Mouse (Mus musculus): Measurements from ENCODE around the gene St3gal5.

St3gal5 gene

DNA sequence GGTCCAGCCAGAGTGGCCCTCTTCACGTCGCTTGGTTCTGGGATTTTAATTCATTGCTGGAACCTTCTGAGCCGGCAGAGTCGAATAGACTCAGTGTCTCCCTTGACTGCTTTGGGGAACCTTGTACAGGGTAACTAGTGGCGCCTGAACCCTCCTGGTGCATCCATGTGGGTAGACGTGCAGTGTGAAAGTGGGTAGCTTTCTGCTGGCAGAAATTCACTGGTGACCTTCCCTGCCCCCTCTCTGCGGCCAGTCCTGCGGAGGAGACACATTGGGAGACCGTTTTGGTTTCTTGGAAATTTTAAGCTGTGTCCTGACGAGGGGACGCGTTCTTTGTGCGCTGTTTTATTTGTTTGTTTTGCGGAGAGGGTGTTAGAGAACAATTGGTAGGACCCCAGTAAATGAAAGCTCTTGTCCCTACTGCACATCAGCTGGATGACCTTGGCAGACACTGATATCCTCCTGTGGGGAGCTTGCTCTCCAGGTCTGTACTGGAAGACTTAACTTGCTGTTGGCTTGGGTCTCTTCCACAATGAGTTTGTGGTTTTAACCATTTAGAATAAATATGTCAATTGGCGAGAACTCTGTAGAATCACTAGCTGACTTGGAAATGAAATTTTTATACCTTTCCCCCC, 746 bp downstream of the St3gal5 start:
- in situ Hi-C loops (cut with MseI, MboI) = no loop called here

DNA sequence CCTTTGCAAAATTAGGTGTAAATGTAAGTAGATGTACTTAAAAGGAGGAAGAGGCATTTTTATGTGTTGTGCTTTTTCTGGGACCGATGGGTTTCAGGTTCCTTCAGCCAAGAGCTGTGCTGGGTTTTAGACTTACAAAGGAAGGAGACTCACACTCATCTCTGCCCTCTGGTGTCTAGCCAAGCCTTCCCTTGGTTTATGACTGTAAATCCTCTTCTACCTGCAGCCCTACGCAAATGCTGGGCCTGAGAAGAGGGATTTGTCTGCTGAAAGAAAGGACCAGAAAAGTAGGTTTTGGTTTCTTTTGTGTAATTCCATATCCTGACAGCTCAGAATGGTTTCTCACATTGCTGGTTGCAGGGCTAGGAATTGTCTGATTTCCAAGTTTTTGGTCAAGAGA, 1.3 kb downstream of the St3gal5 start:
- in situ Hi-C loops (cut with MseI, MboI) = no loop called here

DNA sequence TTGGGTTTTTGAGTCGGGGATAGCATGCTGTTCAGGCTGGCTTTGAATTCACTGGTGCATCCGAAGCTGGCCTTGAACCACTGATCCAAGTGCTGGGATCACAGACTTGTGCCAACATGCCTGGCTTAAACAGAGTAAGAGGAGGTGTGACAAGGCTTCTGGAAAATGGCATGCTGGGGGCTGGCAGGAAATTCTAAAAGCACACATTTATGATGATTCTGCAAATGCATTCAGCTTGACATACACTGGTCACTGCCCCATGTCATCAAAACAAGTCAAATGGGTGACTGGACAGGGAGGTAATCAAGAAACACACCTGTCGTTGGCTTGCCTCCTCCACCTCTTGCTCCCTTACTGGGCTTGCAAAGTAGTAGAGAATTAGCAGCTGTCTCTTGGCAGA, 1.9 kb downstream of the St3gal5 start:
- in situ Hi-C loops (cut with MseI, MboI) = no loop called here

DNA sequence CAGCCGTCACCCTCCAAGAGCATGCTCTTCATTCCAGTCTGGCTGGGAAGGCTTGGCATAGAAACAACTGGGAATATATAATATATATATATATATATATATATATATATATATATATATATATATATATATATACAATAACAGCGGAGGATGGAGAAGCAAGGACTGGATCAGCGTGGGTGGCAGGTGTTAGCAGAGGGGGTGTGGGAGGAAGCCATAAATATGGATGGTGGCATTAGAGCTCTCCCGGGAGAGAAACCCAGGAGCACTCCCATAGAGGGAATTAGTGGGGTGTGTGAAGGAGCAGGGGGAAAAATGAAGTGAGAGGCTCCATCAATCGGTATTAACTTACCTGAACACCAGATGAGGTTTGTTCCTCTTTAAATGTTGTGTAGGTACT, 2.8 kb downstream of the St3gal5 start:
- in situ Hi-C loops (cut with MseI, MboI) = no loop called here

DNA sequence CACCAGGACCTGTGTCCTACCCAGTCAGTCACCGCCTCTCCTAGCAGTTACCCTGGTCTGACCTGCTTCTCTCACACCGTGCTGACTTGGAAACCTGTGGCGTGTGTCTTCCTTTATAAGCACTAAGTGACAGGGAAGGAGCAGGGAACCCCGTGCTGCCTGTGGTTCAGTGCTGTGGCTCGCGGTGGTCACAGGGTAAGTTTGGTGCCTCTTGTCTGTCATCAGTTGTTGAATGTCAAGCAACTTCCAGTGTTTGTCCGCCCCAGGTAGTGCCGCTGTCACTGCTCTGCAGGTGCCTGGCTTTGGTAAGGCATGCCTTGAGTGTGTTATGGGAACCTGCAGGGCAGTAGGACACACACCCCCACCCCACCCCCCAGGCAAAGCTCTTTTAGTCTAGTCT, 3.5 kb downstream of the St3gal5 start:
- in situ Hi-C loops (cut with MseI, MboI) = no loop called here

DNA sequence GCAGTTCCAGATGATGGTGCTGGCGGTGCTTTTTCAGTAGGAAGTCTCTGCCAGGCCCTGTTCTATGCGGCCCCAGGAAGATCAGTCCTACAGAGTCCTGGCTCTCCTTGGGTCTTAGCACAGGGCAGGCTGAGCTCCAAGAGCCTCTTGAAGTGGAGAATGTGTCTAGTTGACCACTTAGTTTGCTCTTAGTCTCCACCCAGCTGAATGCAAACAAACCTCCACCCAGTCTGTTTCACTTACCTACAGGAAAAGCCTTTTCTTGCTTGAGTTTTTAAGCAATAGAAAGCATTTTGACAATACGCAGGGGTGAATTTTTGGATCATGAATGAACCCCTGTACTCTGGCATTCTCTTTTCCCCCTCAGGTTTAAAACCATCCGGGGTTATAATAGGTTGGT, 4.0 kb downstream of the St3gal5 start:
- in situ Hi-C loops (cut with MseI, MboI) = no loop called here

DNA sequence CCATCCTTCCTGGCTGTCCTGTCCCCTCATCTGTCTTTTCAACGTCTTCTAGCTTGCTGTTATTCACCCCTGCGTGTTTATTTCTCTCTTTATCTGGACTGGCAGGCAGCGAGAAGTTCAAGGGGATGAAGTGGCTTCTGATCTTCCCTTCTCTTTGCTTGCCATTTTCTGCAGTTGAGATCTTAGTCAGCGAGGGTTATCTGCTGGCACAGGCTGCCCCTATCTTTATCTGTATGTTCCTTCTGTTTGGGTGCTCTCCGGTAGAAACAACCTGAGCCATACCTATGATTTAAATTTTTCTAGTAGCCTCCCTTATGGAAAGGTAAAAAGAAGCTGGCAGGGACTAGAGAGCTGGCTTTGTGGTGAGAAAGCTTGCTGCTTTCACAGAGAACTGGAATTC, 4.7 kb downstream of the St3gal5 start:
- in situ Hi-C loops (cut with MseI, MboI) = no loop called here

DNA sequence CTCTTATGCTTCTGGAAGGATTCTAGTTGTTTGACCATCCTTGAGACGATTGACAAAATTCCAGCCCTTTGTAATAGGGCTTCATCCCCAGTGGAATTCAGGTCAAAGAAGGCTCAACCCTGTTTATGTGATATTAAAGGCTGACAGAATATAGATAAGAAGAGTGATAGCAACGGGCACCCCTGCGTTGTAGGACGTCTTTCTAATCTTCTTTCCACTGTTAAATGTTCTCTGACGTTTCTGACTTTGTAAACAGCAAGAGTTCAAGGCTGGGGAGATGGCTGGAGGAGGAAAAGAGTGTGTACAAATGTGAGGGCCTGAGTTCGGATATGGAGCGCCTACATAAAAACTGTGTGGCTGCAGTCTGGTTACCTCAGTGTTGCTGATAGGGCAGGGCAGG, 7.1 kb downstream of the St3gal5 start:
- in situ Hi-C loops (cut with MseI, MboI) = no loop called here

DNA sequence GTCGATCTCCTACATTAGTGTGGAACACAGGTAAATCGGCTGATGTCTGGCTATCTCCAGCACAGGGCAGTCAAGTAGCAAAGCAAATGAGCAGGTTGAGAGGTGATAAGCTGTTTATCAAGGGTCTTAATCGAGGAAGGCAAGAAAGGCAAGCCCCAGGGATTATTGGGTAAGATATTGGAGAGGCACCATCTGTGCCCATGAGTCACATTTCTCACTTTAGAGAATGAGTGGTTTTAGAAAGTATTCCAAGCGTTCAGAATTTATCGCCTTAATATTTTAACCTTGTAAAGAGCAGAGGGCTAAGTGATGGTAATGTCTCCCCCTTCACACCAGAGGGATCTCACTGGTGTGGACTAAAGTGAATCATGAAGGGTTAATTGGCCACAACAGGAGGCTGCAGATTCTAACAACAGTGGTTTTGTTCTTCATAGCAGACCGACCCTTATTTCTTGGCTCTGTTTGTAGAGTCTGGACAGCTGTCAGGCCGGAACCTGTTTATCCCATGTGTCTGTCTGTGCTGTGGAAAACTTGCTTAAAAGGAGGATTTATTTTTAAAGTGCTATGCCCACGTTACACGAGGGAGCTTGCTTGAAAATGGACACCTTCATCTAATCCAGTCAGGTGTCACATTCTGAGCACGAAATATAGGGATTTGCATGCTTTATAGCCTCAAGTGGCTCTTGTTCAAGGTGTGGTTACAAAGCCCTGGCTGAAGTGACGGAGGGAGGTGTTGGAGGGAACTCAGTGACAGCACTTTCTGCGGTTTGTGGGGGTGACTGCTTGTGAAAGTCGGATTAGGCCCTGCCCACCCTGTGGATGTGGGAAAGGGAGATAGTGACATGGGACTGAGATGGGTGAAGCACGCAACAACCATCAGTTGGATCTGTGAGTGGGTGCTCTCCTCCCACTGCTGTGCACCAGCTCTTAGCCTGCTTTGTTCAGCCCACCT, 11.8 kb downstream of the St3gal5 start:
- in situ Hi-C loops (cut with MseI, MboI) = no loop called here

DNA sequence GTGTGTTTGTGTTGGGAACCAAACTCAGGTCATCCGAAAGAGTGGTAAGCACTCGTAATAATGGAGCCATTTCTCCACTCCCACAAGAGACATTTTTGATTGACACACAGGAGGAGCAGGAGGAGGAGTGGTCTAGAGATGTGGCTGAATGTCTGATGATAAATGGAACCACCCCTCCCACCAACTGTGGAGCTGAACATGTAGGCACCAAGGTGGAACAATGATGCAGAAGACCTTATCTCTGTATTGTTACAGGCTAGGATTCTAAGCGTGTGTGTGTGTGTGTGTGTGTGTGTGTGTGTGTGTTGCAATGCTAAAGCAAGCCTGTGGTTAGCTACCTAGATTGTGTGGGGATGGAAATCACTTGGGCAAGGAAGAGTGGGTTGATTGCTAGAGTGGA, 13.2 kb downstream of the St3gal5 start:
- in situ Hi-C loops (cut with MseI, MboI) = no loop called here

DNA sequence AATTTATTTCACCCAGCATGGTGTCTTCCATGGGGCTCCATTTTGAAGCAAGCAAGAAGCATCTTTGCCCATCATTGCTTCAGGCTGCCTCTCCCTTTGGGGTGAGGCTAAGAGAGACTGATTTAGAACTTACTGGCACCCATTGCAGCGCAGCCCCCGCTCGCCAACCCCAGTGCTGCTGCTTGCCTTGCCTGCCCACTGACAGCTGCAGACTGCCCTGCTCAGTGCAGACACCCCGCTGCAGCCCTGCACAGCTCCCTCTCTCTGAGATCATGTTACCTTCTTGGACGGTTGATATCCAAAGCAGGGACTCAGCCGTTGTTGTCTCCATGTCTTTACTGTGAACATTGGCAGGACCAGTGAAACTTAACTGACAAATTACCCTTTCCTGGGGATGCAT, 15.2 kb downstream of the St3gal5 start:
- in situ Hi-C loops (cut with MseI, MboI) = no loop called here

DNA sequence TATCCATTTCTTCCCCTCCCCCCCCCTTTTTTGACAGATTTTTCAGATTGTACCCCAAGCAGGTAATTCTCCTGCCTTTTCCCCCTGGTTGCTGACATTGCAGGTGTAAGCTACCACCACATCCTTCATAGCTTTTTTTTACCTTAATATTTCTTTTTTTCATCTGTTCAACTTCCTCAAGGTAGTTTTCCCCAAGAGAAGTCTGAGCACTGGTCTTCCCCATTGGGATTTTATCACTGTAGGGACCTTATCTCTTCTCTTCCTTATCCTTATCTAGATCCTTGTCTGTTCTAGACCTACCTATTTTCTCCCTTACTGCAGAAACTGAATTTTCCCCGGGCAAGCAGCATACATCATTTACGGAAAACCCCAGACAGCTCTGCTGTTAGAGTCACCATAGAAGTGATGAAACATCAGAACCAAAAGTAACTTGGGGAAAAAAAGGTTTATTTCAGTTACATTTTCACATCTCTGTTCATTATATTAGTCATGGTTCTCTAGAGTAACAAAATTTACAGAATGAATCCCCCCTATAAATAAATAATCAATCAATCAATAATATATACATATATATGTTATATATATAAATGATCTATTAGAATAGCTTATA, 15.8 kb downstream of the St3gal5 start:
- in situ Hi-C loops (cut with MseI, MboI) = no loop called here

DNA sequence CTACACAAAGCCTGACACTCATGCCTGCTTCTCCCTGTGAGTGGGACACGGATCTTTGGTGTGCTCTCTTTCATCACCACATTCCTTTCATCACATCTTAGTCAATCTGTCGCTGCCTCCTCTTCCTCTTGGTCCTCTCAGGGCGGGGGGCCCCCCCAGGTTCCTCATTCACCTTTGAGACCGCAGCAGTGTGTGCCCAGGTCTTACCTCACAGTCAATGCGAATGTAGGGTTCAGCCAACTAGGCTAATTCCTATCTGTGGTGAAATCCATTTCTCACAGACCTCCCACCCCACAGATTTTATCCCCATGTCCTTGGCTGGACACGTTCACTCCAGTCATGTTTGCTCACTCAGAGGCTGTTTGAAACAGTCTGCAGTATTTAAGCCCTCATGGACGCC, 17.5 kb downstream of the St3gal5 start:
- in situ Hi-C loops (cut with MseI, MboI) = no loop called here

DNA sequence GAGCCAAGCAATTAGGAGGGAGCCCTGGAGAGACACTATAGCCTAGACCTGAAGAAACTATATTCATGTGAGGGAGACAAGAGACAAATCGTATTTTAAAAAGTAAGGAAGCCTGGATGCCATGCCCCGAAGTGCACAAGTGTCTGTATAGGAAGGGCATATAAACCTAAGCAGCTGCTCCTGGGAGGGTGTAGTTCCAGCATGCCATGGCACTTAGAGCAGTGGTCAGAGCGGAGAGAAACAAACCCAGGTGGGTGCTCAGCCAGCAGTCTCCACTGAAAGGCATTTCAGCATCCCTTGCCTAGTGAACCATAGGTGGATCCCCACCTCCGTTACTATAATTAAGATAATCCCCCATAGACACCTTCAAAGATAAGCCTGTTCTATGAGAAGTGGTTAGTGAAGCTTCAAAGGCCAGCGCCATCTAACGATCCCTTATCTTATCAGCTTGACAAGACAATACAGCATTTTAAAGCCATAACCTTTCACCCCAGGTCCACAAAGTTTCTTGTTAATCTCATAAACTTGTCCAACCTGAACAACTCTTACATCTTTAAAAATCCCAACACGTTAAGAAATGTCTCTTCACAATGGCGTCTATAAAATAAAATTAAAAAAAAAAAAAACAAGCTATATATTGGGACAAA, 20.1 kb downstream of the St3gal5 start:
- in situ Hi-C loops (cut with MseI, MboI) = no loop called here

DNA sequence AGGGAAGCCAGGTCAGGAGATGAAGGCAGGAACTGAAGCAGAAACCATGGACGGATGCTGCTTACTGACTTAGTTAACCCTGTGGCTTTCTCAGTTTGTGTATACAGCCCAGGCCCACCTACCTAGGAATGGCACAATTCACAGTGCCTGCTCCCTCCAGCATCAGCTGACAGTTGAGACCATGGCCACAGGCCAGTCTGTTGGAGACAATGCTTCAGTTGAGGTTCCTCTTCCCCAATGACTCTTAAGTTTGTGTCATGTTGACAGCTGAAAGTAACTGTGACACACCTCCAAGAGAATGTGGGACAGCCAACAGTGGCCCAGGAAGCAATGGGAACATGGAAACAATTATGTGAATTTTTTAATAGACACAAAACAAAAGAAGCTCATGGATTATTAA, 22.5 kb downstream of the St3gal5 start:
- in situ Hi-C loops (cut with MseI, MboI) = no loop called here

DNA sequence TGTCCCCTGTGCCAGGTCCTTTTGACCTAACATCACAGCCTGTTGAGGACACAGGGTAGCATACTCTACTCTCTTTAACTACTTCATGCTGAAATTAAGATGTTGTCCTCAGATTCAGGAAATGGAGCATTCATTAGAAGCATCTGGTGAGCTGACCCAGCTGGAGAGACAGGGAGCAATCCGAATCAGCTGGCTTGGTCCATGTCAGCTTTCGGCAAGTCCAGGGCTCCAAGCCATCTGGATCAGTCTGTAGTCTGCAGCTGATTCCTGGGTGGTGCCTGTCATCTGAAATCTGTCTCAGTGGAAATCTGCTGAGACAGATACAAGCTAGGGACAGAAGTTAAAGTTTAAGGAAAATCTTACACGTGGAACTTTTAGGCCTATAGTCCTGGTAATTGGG, 23.9 kb downstream of the St3gal5 start:
- in situ Hi-C loops (cut with MseI, MboI) = no loop called here

DNA sequence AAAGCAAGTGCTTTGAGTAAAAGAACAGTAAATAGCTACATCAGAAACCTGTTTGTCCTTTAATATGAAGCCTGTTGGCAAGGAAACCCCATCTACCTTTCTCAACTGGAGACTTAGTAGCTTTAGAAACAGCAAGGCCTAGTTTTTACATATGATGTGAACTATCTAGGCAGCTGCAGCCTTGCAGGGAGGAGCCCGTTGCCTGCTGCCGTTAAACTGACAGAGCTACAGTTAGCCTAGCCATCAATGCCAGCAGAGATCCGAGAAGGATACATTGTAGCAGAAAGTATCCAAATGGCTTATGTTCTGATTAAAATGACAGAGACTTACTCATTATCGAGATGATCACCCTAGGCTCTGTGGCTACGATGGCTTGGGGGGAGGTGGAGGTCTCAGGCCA, 25.1 kb downstream of the St3gal5 start:
- in situ Hi-C loops (cut with MseI, MboI) = no loop called here

DNA sequence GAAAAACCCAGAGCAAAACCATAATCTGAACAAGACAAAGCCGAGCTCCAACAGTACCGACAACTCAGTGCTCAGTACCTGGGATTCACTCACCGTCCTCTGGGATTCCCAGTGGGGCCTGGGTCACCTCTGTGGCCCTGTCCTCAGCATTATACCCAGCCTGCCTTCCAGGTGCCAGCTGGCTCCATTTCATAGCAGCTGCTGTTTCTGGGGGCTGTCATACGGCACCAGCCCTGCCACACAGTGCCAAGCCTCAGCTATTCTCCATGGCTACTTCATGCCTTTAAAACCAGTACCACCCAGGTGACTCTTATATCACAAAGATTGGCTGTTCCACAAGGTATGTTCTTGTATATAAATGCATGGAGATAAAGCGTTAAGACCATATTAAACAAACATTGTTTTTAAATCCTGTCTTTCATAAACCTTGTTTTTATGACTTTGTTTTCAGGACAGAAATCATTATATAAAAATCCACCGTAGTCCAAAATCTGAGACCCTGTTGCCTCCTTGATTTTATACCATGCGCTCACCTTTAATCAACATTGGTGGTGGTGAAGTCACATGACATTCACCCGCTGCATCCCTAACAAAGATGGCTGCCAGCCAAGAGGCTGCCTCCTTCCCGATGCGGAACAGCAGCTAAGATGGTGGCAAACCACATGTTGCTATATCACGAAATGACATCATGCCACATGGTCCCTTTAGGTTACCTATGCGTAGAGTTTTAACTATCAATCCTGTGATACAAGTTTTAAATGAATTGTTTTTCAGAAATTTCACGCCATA, 27.1 kb downstream of the St3gal5 start:
- in situ Hi-C loops (cut with MseI, MboI) = no loop called here

DNA sequence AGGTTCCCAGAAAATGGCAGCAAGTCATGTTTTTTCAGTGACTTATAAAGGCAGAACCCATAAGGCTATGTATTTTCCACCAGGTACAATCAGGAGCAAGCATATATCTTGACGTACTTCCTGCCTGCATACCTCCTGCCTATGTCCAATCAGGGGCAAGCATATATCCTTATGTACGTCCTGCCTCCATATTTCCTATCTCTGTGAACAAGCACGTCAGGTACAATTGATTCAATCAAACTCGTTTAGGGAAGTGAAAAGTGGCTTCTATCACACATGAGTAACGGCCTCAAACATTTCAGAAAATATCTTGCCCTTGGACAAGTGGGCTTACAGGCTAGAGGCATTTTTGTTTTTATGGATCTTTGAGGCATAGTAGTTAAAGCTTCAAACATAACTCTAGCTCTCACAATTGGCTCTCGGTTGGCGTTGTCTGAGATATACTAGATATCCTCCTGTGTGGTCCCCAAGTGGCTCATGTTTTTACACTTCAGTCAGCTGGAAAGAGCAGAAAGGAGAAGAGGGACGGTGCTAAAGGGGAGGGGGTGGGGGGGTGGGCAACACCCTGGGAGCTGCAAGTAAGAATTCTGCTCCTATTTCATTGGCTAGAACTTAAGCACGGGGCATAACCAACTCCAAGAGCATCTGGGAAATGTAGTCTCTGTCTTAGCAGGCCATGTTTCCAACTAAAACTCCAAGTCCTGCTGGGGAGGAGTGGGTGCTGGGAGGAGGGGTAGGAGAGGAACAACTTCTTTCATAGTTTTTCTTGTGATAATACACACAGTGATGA, 28.9 kb downstream of the St3gal5 start:
- in situ Hi-C loops (cut with MseI, MboI) = no loop called here

DNA sequence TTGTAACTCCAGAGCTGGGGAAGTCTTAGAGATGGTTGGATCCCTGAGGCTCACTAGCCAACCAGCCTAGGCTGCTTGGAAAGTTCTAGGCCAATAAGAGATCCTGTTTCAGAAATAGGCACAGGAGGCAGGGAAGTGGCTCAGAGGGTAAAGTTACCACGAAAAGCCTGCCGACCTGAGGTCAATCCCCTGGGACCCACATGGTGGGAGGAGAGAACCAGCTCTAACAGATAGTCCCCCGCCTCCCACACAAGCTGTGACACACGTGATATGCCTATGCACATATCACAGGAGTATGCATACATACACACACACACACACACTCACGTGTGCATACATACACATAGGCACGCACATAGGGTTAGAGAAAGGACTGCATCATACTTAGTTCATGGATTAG, 32.7 kb downstream of the St3gal5 start:
- in situ Hi-C loops (cut with MseI, MboI) = no loop called here
